Mouse (Mus musculus) erythroblast, embryonic 14.5 days (primary cell): Measurements from ENCODE around the gene Fam222b. TPM values are rescaled to one million over a fixed set of nuclear protein-coding genes. Genes with fewer than 3 reads are reported as not detected.

Experiments used
- H3K27me3 ChIP-seq: 2 replicates; pipeline ENCODE4 v1.6.1; 2012; ENCODE audit warnings: inconsistent platforms; ENCODE audit not compliant: control insufficient read depth
- H3K36me3 ChIP-seq: 2 replicates; pipeline ENCODE4 v1.6.1; 2012; ENCODE audit warnings: mild to moderate bottlenecking, inconsistent platforms; ENCODE audit not compliant: control insufficient read depth
- H3K4me1 ChIP-seq: 2 replicates; pipeline ENCODE4 v1.6.1; 2012; ENCODE audit warnings: inconsistent platforms; ENCODE audit not compliant: control insufficient read depth
- H3K4me3 ChIP-seq: replicated peaks from 2 replicates; pipeline ENCODE3; 2012; ENCODE audit warnings: moderate library complexity, mild to moderate bottlenecking, inconsistent platforms
- H3K9me3 ChIP-seq: 2 replicates; pipeline ENCODE4 v1.6.1; 2012; ENCODE audit warnings: low read length, inconsistent platforms, mixed read lengths; ENCODE audit not compliant: control insufficient read depth
- GATA1 ChIP-seq: IDR thresholded peaks from 2 replicates; pipeline ENCODE4 v1.6.1; 2012; ENCODE audit warnings: low read length, inconsistent platforms, mixed read lengths
- TAL1 ChIP-seq: IDR thresholded peaks from 3 replicates; pipeline ENCODE4 v1.6.1; 2012; ENCODE audit warnings: low read length, inconsistent platforms, mixed read lengths
- polyA plus RNA-seq: library from polyadenylated mRNA; stranded (reverse); fragments of >175 nt; gene quantifications from 2 replicates; pipeline ENCODE4 v1.2.3, GENCODE M21; 2012

The Fam222b gene
- polyA plus RNA-seq, 1 experiment, result 0.78 TPM

GRCm38 (mm10) chr11:78083595-78083994 is 10.9 kb upstream of the Fam222b start:
- H3K4me1 ChIP-seq, result peaks cover 34% of the 10 kb centered on the region
- peaks cover 4% of the 10 kb centered on the region for H3K36me3 ChIP-seq
- no peaks in the 10 kb centered on the region for H3K27me3 ChIP-seq
- no peak overlapping the region for H3K4me3 ChIP-seq
- TF ChIP-seq TAL1 (no peak), GATA1 (no peak)
- no peaks in the 10 kb centered on the region for H3K9me3 ChIP-seq

DNA sequence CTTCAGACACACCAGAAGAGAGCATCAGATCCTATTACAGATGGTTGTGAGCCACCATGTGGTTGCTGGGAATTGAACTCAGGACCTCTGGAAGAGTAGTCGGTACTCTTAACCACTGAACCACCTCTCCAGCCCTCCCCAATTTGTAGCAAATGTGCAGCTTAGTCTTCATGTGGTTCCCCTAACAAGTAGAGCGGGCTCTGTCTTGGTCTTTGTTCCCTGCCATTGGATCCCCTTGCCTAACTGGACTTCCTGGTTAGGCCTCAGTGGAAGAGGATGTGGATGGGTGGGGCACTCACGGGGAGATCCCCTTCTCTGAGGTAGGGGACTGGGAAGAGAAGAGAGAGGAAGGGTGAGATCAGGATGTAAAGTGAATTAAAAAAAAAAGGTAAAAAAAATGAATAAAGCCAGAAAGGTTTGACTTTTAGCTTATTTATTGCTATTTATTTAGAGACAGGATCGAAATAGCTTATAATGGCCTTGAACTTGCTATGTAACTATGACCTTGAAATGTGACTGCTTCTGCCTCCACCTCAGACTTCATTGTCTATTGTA is 7.5 kb upstream of the Fam222b start:
- no peaks in the 10 kb centered on the region for H3K9me3 ChIP-seq
- TF ChIP-seq GATA1 (no peak), TAL1 (no peak)
- H3K27me3 ChIP-seq, result no peaks in the 10 kb centered on the region
- peaks cover 9% of the 10 kb centered on the region for H3K4me1 ChIP-seq
- H3K36me3 ChIP-seq, result no peaks in the 10 kb centered on the region
- no peak overlapping the region for H3K4me3 ChIP-seq

- no peak overlapping the region for H3K4me3 ChIP-seq
- H3K27me3 ChIP-seq, result no peaks in the 10 kb centered on the region
- H3K36me3 ChIP-seq, result no peaks in the 10 kb centered on the region
- no peaks in the 10 kb centered on the region for H3K9me3 ChIP-seq
- peaks cover 9% of the 10 kb centered on the region for H3K4me1 ChIP-seq
- TF ChIP-seq GATA1, result no peak
- TF ChIP-seq TAL1, result no peak
Measured at GRCm38 (mm10) chr11:78087756-78088281, 6.6 kb upstream of the Fam222b start.

GRCm38 (mm10) chr11:78094137-78094503 is 340 bp upstream of the Fam222b start:
- Histone ChIP-seq H3K27me3 (peaks cover 13% of the 10 kb centered on the region), H3K9me3 (no peaks in the 10 kb centered on the region), H3K36me3 (no peaks in the 10 kb centered on the region), H3K4me3 (peak overlapping the region; percentile 80), H3K4me1 (peaks cover 27% of the 10 kb centered on the region)
- TF ChIP-seq TAL1 (no peak), GATA1 (no peak)

DNA sequence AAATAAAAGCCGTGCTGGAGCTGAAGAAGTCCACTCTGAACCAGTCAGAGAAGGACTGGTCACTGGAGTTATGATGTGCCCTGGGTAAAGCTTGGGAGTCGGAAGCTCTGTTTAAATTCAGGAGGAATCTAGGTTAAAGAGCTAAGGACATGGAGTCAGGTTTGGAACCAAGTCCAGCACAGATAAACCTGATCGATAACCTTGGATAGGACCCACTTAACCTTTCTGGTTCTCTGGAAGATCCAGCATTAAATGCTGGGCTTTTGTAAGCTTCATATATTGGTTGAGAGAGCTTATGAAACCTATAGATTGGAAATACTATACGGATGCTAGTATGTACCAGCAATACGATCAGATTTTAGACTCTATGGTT is 670 bp downstream of the Fam222b start:
- Histone ChIP-seq H3K9me3 (no peaks in the 10 kb centered on the region), H3K4me3 (peak overlapping the region; percentile 80), H3K36me3 (no peaks in the 10 kb centered on the region), H3K4me1 (peaks cover 27% of the 10 kb centered on the region), H3K27me3 (peaks cover 13% of the 10 kb centered on the region)
- no peak for TF ChIP-seq TAL1
- TF ChIP-seq GATA1, result no peak

- Histone ChIP-seq H3K4me3 (no peak overlapping the region), H3K9me3 (no peaks in the 10 kb centered on the region), H3K36me3 (peaks cover 8% of the 10 kb centered on the region), H3K4me1 (peaks cover 38% of the 10 kb centered on the region), H3K27me3 (peaks cover 13% of the 10 kb centered on the region)
- TF ChIP-seq TAL1, result no peak
- TF ChIP-seq GATA1, result no peak
Measured at GRCm38 (mm10) chr11:78097077-78097476, 2.6 kb downstream of the Fam222b start.

GRCm38 (mm10) chr11:78100746-78101145 is 6.3 kb downstream of the Fam222b start:
- Histone ChIP-seq H3K27me3 (peaks cover 1% of the 10 kb centered on the region; the same call in 1 of the 2 replicates), H3K4me1 (peaks cover 39% of the 10 kb centered on the region), H3K4me3 (no peak overlapping the region), H3K9me3 (no peaks in the 10 kb centered on the region), H3K36me3 (peaks cover 8% of the 10 kb centered on the region)
- no peak for TF ChIP-seq GATA1

DNA sequence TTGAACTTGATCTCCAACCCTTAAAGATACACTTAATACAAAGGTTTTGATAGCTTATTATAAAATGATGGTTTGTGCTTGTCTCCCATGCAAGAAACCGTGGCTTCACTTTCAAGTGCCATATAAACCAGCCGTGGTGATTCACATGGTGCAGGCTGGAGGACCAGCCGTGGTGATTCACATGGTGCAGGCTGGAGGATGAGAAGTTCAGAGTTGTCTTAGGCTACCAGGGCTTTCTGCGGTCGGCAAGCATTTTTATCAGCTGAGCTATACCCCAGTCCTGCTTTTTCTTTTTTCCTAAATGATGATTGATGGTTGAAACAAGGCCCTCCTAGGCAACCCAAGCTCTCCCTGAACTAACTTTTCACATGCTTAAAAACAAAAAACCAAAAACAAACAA is 7.7 kb downstream of the Fam222b start:
- no peak for TF ChIP-seq GATA1
- no peak for TF ChIP-seq TAL1
- no peaks in the 10 kb centered on the region for H3K27me3 ChIP-seq
- no peaks in the 10 kb centered on the region for H3K9me3 ChIP-seq
- H3K4me3 ChIP-seq, result no peak overlapping the region
- peaks cover 8% of the 10 kb centered on the region for H3K36me3 ChIP-seq
- H3K4me1 ChIP-seq, result peaks cover 33% of the 10 kb centered on the region

DNA sequence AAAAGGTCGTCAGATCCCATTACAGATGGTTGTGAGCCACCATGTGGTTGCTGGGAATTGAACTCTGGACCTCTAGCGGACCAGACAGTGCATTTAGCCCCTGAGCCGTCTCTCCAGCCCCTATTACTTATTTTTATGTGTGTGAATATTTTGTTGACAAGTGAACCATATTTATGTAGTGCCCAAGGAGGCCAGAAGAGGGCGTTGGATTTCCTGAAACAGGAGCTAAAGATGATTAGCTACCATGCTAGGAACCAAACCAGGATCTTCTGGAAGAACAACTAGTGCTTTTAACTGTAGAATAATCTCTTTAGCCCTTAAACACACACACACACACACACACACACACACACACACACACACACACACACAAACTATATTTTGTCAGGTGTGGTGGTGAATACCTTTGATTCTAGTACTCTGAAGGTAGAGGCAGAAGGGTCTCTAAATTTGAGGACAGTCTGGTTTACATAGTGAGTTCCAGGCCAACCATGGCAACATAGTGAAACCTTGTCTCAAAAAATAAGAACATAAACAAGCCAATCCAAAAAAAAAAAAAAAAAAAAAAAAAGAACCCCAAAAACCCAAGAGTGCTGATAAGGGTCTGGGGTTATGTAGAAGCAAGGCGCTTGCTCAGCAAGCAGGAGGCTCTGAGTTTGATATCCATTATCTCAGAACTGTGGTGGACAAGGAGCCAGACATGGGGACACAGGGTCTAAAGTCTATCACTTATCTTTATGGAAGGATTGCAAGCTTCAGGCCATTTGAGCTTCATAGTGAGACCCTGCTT is 8.7 kb downstream of the Fam222b start:
- TF ChIP-seq GATA1 (no peak), TAL1 (no peak)
- H3K27me3 ChIP-seq, result no peaks in the 10 kb centered on the region
- H3K4me3 ChIP-seq, result no peak overlapping the region
- peaks cover 30% of the 10 kb centered on the region for H3K4me1 ChIP-seq
- H3K9me3 ChIP-seq, result no peaks in the 10 kb centered on the region
- peaks cover 8% of the 10 kb centered on the region for H3K36me3 ChIP-seq
